Mouse (Mus musculus) heart, adult 9 months (tissue): ENCODE results near the gene Sgpp2.

ENCODE experiments used
- DNase-seq, 2 experiments: peaks; one replicate each; pipeline ENCODE4 v3.0.0; 2022; ENCODE audit warnings: low spot score in 2 of 2

Sgpp2 gene

GRCm38 (mm10) chr1:78338212-78338611 lies 28.1 kb downstream of the Sgpp2 start:
- DNase-seq = peak; percentile 52 to 65

GRCm38 (mm10) chr1:78339941-78340340 lies 29.8 kb downstream of the Sgpp2 start:
- DNase-seq = no peak

- DNase-seq = no peak
Observed at GRCm38 (mm10) chr1:78340584-78340983, 30.4 kb downstream of the Sgpp2 start.

- no peak for DNase-seq
Observed at GRCm38 (mm10) chr1:78347317-78347806, 37.2 kb downstream of the Sgpp2 start.

- no peak for DNase-seq
Observed at GRCm38 (mm10) chr1:78349219-78349618, 39.1 kb downstream of the Sgpp2 start.

- no peak for DNase-seq
Observed at GRCm38 (mm10) chr1:78353254-78353653, 43.1 kb downstream of the Sgpp2 start.

GRCm38 (mm10) chr1:78355123-78355522 lies 45.0 kb downstream of the Sgpp2 start:
- peak in 1 of 2 experiments; percentile 11 for DNase-seq

GRCm38 (mm10) chr1:78357415-78357814 lies 47.3 kb downstream of the Sgpp2 start:
- DNase-seq = no peak

GRCm38 (mm10) chr1:78357868-78358267 lies 47.7 kb downstream of the Sgpp2 start:
- no peak for DNase-seq

GRCm38 (mm10) chr1:78363965-78364889 lies 54.1 kb downstream of the Sgpp2 start:
- no peak for DNase-seq

- no peak for DNase-seq
Observed at GRCm38 (mm10) chr1:78367806-78368205, 57.7 kb downstream of the Sgpp2 start.

- no peak for DNase-seq
Observed at GRCm38 (mm10) chr1:78370121-78370520, 60.0 kb downstream of the Sgpp2 start.

- peak; percentile 19 to 44 for DNase-seq
Observed at GRCm38 (mm10) chr1:78371569-78372236, 61.6 kb downstream of the Sgpp2 start.

- DNase-seq = no peak
Observed at GRCm38 (mm10) chr1:78372316-78372715, 62.2 kb downstream of the Sgpp2 start.

GRCm38 (mm10) chr1:78373836-78374235 lies 63.7 kb downstream of the Sgpp2 start:
- no peak for DNase-seq

- no peak for DNase-seq
Observed at GRCm38 (mm10) chr1:78375058-78375457, 64.9 kb downstream of the Sgpp2 start.

GRCm38 (mm10) chr1:78380950-78381349 lies 70.8 kb downstream of the Sgpp2 start:
- no peak for DNase-seq

GRCm38 (mm10) chr1:78387854-78388253 lies 77.7 kb downstream of the Sgpp2 start:
- DNase-seq = no peak

- no peak for DNase-seq
Observed at GRCm38 (mm10) chr1:78388848-78389247, 78.7 kb downstream of the Sgpp2 start.

- no peak for DNase-seq
Observed at GRCm38 (mm10) chr1:78395191-78395735, 85.1 kb downstream of the Sgpp2 start.

GRCm38 (mm10) chr1:78395737-78396136 lies 85.6 kb downstream of the Sgpp2 start:
- no peak for DNase-seq

- no peak for DNase-seq
Observed at GRCm38 (mm10) chr1:78396320-78396913, 86.3 kb downstream of the Sgpp2 start.
